Mouse (Mus musculus) kidney, embryonic 15.5 days (tissue): ENCODE results near the gene Aqr. TPM values are rescaled to one million over a fixed set of nuclear protein-coding genes. Genes with fewer than 3 reads are reported as not detected.

ENCODE experiments used
- ATAC-seq: fragments of 200-750 bp; cut with Nextera tagmentation; replicated peaks from 2 replicates; pipeline ENCODE4 v1.8.0; 2017; ENCODE audit warnings: moderate TSS enrichment; ENCODE audit not compliant: low FRiP score
- H3K27ac ChIP-seq: fragments of 300-500 bp; sonication (generic); 2 replicates; pipeline ENCODE4 v1.5.1; 2015; ENCODE audit warnings: mild to moderate bottlenecking, inconsistent platforms
- H3K27me3 ChIP-seq: fragments of 300-500 bp; sonication (generic); 2 replicates; pipeline ENCODE4 v1.6.1; 2015; ENCODE audit warnings: inconsistent platforms
- H3K36me3 ChIP-seq: fragments of 300-500 bp; sonication (generic); 2 replicates; pipeline ENCODE4 v1.6.1; 2015; ENCODE audit warnings: inconsistent platforms
- H3K4me1 ChIP-seq: fragments of 300-500 bp; sonication (generic); 2 replicates; pipeline ENCODE4 v1.6.1; 2015; ENCODE audit warnings: inconsistent platforms
- H3K4me2 ChIP-seq: fragments of 300-500 bp; sonication (generic); 2 replicates; pipeline ENCODE4 v1.6.1; 2015; ENCODE audit warnings: moderate library complexity, mild to moderate bottlenecking, inconsistent platforms
- H3K4me3 ChIP-seq: fragments of 300-500 bp; sonication (generic); replicated peaks from 2 replicates; pipeline ENCODE4 v1.5.1; 2015; ENCODE audit warnings: mild to moderate bottlenecking, inconsistent platforms
- H3K9ac ChIP-seq: fragments of 300-500 bp; sonication (generic); 2 replicates; pipeline ENCODE4 v1.6.1; 2015; ENCODE audit warnings: mild to moderate bottlenecking, inconsistent platforms
- H3K9me3 ChIP-seq: fragments of 300-500 bp; sonication (generic); replicated peaks from 2 replicates; pipeline ENCODE4 v1.6.1; 2016; ENCODE audit warnings: inconsistent platforms
- WGBS: fragments of 180-500 bp; shearing (Covaris S2); methylation state at CpG from one replicate; pipeline ENCODE4 v1.1.7; 2015; ENCODE audit warnings: mixed read lengths; 5-methylcytosine and 5-hydroxymethylcytosine counted together
- polyA plus RNA-seq: library from polyadenylated mRNA; unstranded; fragments of >200 nt; fragmentation: Nextera tagmentation; extraction: Ambion mirVana; gene quantifications from 2 replicates; pipeline ENCODE4 v1.2.1, GENCODE M21; 2015

The Aqr gene
- polyA plus RNA-seq, 1 experiment from 2014 or later, result 43.8 TPM

DNA sequence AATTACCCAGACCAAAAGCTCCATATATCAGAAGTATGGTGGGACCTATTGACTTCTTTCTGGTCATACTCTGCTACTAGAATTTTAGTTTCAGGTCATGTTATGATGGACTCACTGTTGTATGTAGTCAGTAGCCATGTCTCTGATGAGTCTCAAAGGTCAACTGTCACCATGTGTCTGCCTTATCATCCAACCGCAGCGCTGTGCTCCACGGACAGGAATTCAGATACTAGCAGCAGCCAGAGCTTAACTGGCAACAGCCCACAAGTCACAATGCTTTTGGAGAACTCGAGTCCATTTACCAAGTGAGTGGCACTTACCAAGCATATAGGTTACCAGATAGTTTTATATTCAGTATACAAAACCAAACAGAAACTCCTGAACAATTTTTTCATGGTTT is 89.2 kb downstream of the Aqr start:
- Histone ChIP-seq H3K4me3 (no peak overlapping the region), H3K9ac (no peak overlapping the region), H3K27ac (no peak overlapping the region), H3K4me1 (no peaks in the 10 kb centered on the region), H3K36me3 (peaks cover 37% of the 10 kb centered on the region), H3K4me2 (no peak overlapping the region), H3K9me3 (no peaks in the 10 kb centered on the region), H3K27me3 (no peaks in the 10 kb centered on the region)
- WGBS, result 89% methylated on average over 4 of the region's 4 CpGs
- ATAC-seq, result no peak

DNA sequence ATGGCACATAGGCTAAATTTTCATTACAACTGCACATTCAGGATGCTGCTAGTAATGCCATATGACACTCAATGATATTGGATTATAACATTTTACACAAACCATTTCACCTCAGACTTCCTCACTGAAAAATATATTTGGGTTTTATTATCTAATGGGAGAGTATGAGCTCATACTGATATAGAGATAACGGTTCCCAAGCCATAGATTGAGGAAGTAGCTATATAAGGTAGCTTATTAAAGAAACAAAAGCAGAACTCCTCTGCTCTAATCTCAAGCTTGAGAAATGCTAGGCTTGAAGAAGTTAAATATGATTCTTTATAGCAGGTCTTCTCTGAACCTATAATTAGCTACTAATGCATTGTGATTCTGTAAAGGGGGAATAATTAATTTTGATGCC is 90.3 kb downstream of the Aqr start:
- whole genome bisulfite sequencing, result 88% methylated on average over 1 of the region's 1 CpGs
- Histone ChIP-seq H3K9ac (no peak overlapping the region), H3K27ac (no peak overlapping the region), H3K4me3 (no peak overlapping the region), H3K9me3 (no peaks in the 10 kb centered on the region), H3K4me1 (no peaks in the 10 kb centered on the region), H3K36me3 (peaks cover 27% of the 10 kb centered on the region), H3K27me3 (no peaks in the 10 kb centered on the region), H3K4me2 (no peak overlapping the region)
- no peak for ATAC-seq

DNA sequence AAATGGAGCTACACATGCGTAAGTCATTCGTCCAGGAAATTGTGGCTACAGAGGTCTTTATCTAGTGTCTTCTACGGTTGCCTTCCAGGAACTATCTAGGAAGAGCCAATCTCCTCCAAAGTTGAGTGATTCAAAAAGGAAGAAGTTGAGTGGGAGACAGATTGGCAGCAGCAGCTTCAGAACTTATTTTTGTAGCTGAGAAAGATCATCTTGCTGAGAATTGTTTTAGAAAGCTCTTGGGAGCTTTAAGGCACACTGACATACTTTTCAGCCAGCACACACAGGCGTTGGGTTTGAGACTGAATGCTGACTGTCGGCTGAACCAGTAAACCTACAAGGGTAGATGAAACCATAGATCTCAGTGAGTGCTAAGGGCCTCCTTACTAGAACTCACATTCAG is 91.5 kb downstream of the Aqr start:
- 74% methylated on average over 5 of the region's 5 CpGs for WGBS
- H3K9me3 ChIP-seq, result no peaks in the 10 kb centered on the region

DNA sequence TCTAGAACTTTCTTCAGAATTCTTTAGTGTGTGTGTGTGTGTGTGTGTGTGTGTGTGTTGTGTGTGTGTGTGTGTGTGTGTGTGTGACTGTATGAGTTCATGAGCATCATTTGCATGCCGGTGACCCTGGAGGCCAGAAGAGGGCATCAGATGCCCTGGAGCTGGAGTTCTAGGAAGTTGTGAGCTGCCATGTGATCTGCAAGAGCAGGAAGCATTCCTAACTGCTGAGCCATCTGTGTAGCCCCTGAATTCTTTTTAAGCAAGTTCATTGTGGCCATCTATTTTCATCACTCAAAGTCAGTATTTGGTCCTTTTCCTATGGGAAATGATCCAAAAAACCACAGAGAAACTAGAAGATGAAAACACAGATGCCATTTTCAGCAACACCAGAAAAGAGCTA is 92.1 kb downstream of the Aqr start:
- no peak overlapping the region for H3K4me2 ChIP-seq
- 94% methylated on average over 1 of the region's 1 CpGs for WGBS

More for the DNA sequence above, 91.5 kb downstream of the Aqr start:
- Histone ChIP-seq H3K27me3 (no peaks in the 10 kb centered on the region), H3K9ac (no peak overlapping the region), H3K4me3 (no peak overlapping the region), H3K4me2 (no peak overlapping the region), H3K36me3 (peaks cover 16% of the 10 kb centered on the region), H3K4me1 (no peaks in the 10 kb centered on the region), H3K27ac (no peak overlapping the region)
- no peak for ATAC-seq

DNA sequence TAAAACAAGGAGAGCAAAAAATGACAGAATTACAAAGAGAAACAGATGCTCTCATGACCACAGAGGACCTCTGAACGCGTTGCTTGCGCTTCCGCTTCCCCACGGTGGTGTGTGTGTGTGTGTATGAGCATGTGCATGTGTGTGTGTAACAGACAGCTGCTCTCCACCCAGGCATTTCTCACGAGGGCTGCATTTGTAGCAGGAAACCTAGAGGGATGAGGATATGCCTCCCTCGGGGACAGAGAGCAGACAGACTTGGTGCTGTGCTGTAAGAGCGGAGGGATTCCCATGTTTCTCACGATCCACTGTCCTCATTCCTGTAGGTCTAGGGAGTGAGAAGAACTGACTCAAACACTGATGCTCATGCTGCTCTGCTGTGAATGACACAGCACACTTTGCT is 93.2 kb downstream of the Aqr start:
- WGBS, result 77% methylated on average over 9 of the region's 9 CpGs
- no peak overlapping the region for H3K27ac ChIP-seq
- no peaks in the 10 kb centered on the region for H3K9me3 ChIP-seq
- no peaks in the 10 kb centered on the region for H3K27me3 ChIP-seq
- H3K4me3 ChIP-seq, result no peak overlapping the region
- no peak for ATAC-seq
- H3K4me1 ChIP-seq, result no peaks in the 10 kb centered on the region
- no peaks in the 10 kb centered on the region for H3K36me3 ChIP-seq
- no peak overlapping the region for H3K9ac ChIP-seq
- H3K4me2 ChIP-seq, result no peak overlapping the region

More for the DNA sequence above, 92.1 kb downstream of the Aqr start:
- no peak overlapping the region for H3K9ac ChIP-seq
- H3K9me3 ChIP-seq, result no peaks in the 10 kb centered on the region
- ATAC-seq, result no peak
- no peaks in the 10 kb centered on the region for H3K4me1 ChIP-seq
- no peaks in the 10 kb centered on the region for H3K27me3 ChIP-seq
- no peak overlapping the region for H3K27ac ChIP-seq
- H3K36me3 ChIP-seq, result peaks cover 10% of the 10 kb centered on the region
- H3K4me3 ChIP-seq, result no peak overlapping the region

DNA sequence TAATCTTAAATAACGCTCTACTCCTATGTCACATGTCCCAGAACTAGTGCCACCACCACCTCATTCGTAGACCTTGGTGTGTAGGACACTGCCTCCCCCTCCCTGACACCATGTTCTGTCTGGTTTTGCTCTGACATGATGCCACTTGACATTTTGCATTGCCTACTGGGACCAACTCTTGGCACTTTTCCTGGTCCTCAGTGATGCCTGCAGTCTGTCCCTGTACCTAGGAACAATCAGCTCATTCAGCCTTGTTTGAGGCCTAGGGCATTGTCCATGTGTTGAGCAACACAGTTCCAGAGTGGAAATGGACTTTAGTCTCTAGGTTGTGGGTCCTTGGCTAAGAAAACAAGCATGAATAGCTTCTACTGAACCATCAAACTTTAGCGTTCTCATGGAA is 97.0 kb downstream of the Aqr start:
- H3K27me3 ChIP-seq, result no peaks in the 10 kb centered on the region
- H3K9ac ChIP-seq, result no peak overlapping the region
- H3K4me3 ChIP-seq, result no peak overlapping the region
- no peaks in the 10 kb centered on the region for H3K9me3 ChIP-seq
- H3K4me2 ChIP-seq, result no peak overlapping the region
- 89% methylated on average over 3 of the region's 3 CpGs for WGBS
- no peak for ATAC-seq
- H3K36me3 ChIP-seq, result no peaks in the 10 kb centered on the region
- no peaks in the 10 kb centered on the region for H3K4me1 ChIP-seq
- no peak overlapping the region for H3K27ac ChIP-seq

DNA sequence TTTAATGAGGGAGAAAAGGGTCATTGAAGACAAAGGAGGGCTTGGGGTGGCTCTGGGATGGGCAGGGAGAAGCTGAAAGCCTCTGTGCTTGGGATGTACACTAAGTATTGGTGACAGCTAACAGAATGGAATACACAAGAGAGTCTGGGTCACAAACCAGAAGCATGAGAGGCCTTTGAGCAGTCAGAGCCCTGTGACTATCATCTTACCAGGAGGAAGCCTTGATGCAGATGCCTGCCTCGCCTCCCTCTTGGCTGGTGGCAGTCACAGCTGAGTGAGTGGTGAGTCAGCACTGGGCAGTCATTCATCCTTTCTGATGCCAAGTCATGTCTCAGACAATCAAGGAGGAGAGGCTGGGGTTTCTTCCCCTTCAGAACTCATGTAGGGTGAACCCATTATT is 99.6 kb downstream of the Aqr start:
- 17% methylated on average over 1 of the region's 1 CpGs for WGBS
- H3K4me1 ChIP-seq, result no peaks in the 10 kb centered on the region
- peak; percentile 73; the same call in 1 of the 2 replicates for ATAC-seq
- H3K36me3 ChIP-seq, result no peaks in the 10 kb centered on the region
- no peak overlapping the region for H3K4me3 ChIP-seq
- no peak overlapping the region for H3K4me2 ChIP-seq
- H3K9ac ChIP-seq, result no peak overlapping the region
- no peaks in the 10 kb centered on the region for H3K9me3 ChIP-seq
- H3K27ac ChIP-seq, result no peak overlapping the region
- no peaks in the 10 kb centered on the region for H3K27me3 ChIP-seq

DNA sequence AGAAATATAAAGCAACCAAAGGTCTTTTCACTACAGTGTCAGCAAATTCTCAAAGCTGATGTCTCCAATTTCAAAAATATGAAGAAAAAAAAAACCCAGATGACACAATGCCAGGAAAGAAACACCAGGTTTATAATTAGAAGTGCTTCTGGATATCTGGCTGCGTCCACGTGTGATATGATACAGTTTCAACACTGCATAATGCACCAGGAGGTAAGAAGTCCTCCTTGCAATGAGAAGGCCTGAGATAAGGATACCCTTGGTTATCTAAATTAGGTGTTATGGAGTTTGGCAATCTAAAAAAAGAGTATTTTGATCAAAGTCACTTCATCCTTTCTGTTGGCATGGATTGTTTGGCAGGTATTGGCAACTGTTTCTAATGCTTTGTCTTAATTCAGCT is 114.9 kb downstream of the Aqr start:
- 86% methylated on average over 2 of the region's 2 CpGs for WGBS
- ATAC-seq, result no peak
- Histone ChIP-seq H3K27me3 (no peaks in the 10 kb centered on the region), H3K36me3 (no peaks in the 10 kb centered on the region), H3K9me3 (no peaks in the 10 kb centered on the region), H3K4me2 (no peak overlapping the region), H3K4me1 (no peaks in the 10 kb centered on the region), H3K4me3 (no peak overlapping the region), H3K9ac (no peak overlapping the region), H3K27ac (no peak overlapping the region)

DNA sequence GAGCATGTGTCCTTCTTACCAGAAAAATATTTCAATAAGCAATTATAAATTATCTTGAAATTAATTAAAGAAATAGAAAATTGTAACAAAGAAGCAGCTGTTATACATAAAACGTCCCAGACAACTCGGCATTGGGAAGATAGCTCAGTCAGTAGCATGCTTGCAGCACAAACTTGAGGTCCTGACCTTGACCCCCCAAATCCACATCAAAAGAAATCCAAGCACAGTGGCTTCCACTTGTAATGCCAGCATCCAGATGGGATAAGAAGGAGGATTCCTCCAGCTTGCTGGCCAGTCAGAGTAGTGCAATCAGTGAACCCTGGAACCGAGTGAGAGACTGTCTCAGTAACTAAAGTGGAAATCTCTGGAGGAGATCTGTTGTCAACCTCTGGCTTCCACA is 120.6 kb downstream of the Aqr start:
- no peak overlapping the region for H3K9ac ChIP-seq
- WGBS, result 74% methylated on average over 3 of the region's 3 CpGs
- no peak for ATAC-seq

DNA sequence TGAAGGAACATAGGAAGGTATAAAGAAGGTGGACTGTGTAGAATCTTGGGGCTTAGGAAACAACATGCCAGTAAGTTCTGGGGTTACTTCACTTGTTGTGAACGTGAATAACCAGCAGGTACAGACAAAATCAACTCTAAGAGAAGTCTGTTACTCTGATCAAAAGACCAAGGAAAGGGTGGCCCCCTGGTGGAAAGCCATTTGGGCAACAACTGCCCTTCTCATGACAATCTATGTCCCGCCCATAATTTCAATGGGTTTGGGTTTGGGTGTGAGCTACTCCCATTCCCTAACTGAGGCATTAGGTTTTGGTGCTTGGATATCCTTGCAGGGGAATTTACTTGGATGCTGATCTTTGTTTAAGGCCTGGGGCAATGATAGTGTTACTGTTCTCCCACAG is 122.8 kb downstream of the Aqr start:
- no peak overlapping the region for H3K9ac ChIP-seq
- H3K4me2 ChIP-seq, result no peak overlapping the region
- no peaks in the 10 kb centered on the region for H3K36me3 ChIP-seq
- 56% methylated on average over 2 of the region's 2 CpGs for WGBS
- H3K27me3 ChIP-seq, result no peaks in the 10 kb centered on the region
- H3K9me3 ChIP-seq, result no peaks in the 10 kb centered on the region
- no peaks in the 10 kb centered on the region for H3K4me1 ChIP-seq
- H3K4me3 ChIP-seq, result no peak overlapping the region
- no peak overlapping the region for H3K27ac ChIP-seq
- ATAC-seq, result no peak

More for the DNA sequence above, 120.6 kb downstream of the Aqr start:
- Histone ChIP-seq H3K27ac (no peak overlapping the region), H3K4me2 (no peak overlapping the region), H3K4me3 (no peak overlapping the region), H3K36me3 (no peaks in the 10 kb centered on the region), H3K4me1 (no peaks in the 10 kb centered on the region), H3K27me3 (no peaks in the 10 kb centered on the region), H3K9me3 (no peaks in the 10 kb centered on the region)

DNA sequence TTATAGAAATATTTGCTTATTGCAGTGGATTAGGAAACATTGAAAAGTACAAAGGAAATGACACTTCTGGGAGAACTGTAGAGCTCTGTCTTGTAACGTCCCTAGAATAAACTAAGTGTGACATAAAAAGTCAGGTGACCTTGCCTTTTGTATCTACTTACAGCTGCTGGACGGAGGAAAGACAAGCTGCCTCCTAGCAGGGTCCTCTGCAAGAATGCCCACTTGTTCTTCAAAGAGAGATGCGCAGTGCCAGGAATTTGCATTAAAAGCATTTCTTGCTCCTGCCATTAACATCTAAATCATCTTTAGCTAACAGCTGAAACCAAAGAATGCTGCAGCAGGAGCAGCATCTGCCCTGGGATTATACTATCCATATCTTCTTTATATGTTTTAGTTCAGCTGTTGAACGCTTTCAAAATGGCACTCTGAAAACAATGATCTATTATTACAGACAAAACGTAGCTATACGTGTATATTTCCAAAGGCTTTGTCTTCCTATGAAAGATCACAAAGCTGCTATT is 126.7 kb downstream of the Aqr start:
- no peak overlapping the region for H3K9ac ChIP-seq
- no peak overlapping the region for H3K27ac ChIP-seq
- no peak for ATAC-seq
- no peaks in the 10 kb centered on the region for H3K9me3 ChIP-seq
- H3K36me3 ChIP-seq, result no peaks in the 10 kb centered on the region
- no peaks in the 10 kb centered on the region for H3K27me3 ChIP-seq
- no peak overlapping the region for H3K4me3 ChIP-seq
- no peak overlapping the region for H3K4me2 ChIP-seq
- WGBS, result 49% methylated on average over 6 of the region's 6 CpGs
- H3K4me1 ChIP-seq, result no peaks in the 10 kb centered on the region

DNA sequence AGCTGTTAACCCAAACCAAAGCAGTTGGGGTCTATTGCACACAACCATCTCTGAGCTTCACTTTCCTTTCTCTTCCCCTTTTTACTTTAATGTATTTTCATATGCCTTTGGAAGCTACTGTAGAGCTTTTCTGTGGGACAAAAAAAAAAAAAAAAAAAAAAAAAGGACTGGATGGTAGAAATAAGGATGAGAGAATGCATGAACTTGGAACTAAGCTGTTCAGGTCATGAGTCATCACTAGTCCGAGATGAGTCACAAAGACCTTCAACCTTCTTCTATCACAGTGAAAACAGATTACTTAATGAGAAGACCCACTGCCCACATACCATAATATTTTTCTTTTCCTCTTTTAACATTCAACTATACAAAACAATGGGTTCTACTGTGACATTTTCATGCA is 127.2 kb downstream of the Aqr start:
- H3K36me3 ChIP-seq, result no peaks in the 10 kb centered on the region
- H3K4me2 ChIP-seq, result no peak overlapping the region
- H3K9ac ChIP-seq, result no peak overlapping the region
- no peak overlapping the region for H3K4me3 ChIP-seq
- no peaks in the 10 kb centered on the region for H3K4me1 ChIP-seq
- no peak for ATAC-seq
- H3K27me3 ChIP-seq, result no peaks in the 10 kb centered on the region
- no peaks in the 10 kb centered on the region for H3K9me3 ChIP-seq
- 65% methylated on average over 1 of the region's 1 CpGs for WGBS
- no peak overlapping the region for H3K27ac ChIP-seq

DNA sequence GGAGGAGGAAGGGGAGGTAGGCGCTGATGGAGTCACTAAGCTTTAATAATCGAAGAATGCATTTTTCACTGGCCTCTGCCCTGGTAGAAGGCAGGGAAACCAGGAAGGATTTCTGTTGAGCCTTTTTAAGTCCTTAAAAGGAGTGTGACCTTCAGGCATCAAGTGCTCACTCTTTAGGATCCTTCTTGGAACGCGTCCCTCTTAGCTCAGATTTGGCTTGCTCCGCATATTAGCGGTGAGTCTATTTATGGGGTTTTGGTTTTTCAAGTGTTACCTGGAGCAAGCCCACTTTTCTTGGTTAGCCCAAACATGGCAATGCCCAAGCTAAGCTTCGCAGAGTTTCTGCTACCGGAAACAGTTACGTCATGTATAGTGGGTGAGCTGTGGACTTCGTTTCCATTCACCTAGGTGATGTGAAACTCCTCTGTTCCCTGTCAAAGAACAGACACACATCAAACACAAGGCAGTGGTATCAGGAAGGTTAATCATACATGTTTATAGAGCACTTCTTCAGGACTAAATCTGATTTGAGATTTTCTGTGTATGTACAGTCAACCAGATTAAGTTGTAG is 128.5 kb downstream of the Aqr start:
- Histone ChIP-seq H3K9ac (no peak overlapping the region), H3K4me1 (no peaks in the 10 kb centered on the region), H3K9me3 (no peaks in the 10 kb centered on the region), H3K27ac (no peak overlapping the region), H3K4me2 (no peak overlapping the region), H3K36me3 (no peaks in the 10 kb centered on the region), H3K27me3 (no peaks in the 10 kb centered on the region), H3K4me3 (no peak overlapping the region)
- ATAC-seq, result no peak
- WGBS, result 92% methylated on average over 10 of the region's 10 CpGs
